Mouse (Mus musculus) heart, adult 8-10 months (tissue): Measurements from ENCODE around the gene Acot3. TPM values are rescaled to one million over a fixed set of nuclear protein-coding genes. Genes with fewer than 3 reads are reported as not detected.
"Not testable (repeated sequence)": the region's sequence is repeated elsewhere in the genome, so short reads cannot be mapped to it uniquely, and the experiment has no call there.

ENCODE experiments used
- DNase-seq: peaks from one replicate; pipeline ENCODE4 v3.0.0; 2022; ENCODE audit warnings: low spot score
- total RNA-seq, 4 experiments: library from RNA; stranded (reverse); gene quantifications; 2 replicates each; pipeline ENCODE4 v1.2.4; 2022

The Acot3 gene
- total RNA-seq, 4 experiments from 2014 or later = 0.38 to 1.4 (median 0.95) TPM

- DNase-seq = no peak
Observed at GRCm38 (mm10) chr12:84042248-84042647, 9.7 kb upstream of the Acot3 start.

- DNase-seq = no peak
Observed at GRCm38 (mm10) chr12:84044045-84044444, 7.9 kb upstream of the Acot3 start.

GRCm38 (mm10) chr12:84046906-84047305 is 5.0 kb upstream of the Acot3 start:
- no peak for DNase-seq

- DNase-seq = not testable (repeated sequence)
Observed at GRCm38 (mm10) chr12:84050744-84051143, 1.2 kb upstream of the Acot3 start.

- DNase-seq = no peak
Observed at GRCm38 (mm10) chr12:84052609-84053008, 665 bp downstream of the Acot3 start.

- no peak for DNase-seq
Observed at GRCm38 (mm10) chr12:84053173-84053572, 1.2 kb downstream of the Acot3 start.

GRCm38 (mm10) chr12:84053679-84054391 is 1.9 kb downstream of the Acot3 start:
- DNase-seq = no peak

GRCm38 (mm10) chr12:84060946-84061345 is 9.0 kb downstream of the Acot3 start:
- peak; percentile 8 for DNase-seq

GRCm38 (mm10) chr12:84062336-84062735 is 10.4 kb downstream of the Acot3 start:
- DNase-seq = no peak

GRCm38 (mm10) chr12:84063228-84063627 is 11.3 kb downstream of the Acot3 start:
- no peak for DNase-seq

GRCm38 (mm10) chr12:84063833-84064232 is 11.9 kb downstream of the Acot3 start:
- DNase-seq = no peak

GRCm38 (mm10) chr12:84064621-84065020 is 12.7 kb downstream of the Acot3 start:
- DNase-seq = no peak

GRCm38 (mm10) chr12:84067752-84068151 is 15.8 kb downstream of the Acot3 start:
- DNase-seq = no peak

GRCm38 (mm10) chr12:84068296-84068695 is 16.4 kb downstream of the Acot3 start:
- DNase-seq = no peak

GRCm38 (mm10) chr12:84068986-84069385 is 17.0 kb downstream of the Acot3 start, which contains the start of gene Acot5:
Gene Acot5, plus strand, starts transcription at chr12:84069325.
- DNase-seq = no peak

- DNase-seq = peak; percentile 4
Observed at GRCm38 (mm10) chr12:84069582-84069981, 17.6 kb downstream of the Acot3 start.

GRCm38 (mm10) chr12:84071696-84072095 is 19.8 kb downstream of the Acot3 start:
- no peak for DNase-seq

- DNase-seq = no peak
Observed at GRCm38 (mm10) chr12:84077371-84077990, 25.5 kb downstream of the Acot3 start.

GRCm38 (mm10) chr12:84083842-84084241 is 31.9 kb downstream of the Acot3 start:
- DNase-seq = no peak

GRCm38 (mm10) chr12:84084581-84084980 is 32.6 kb downstream of the Acot3 start:
- no peak for DNase-seq

GRCm38 (mm10) chr12:84094666-84095065 is 42.7 kb downstream of the Acot3 start:
- DNase-seq = not testable (repeated sequence)

GRCm38 (mm10) chr12:84099605-84100004 is 47.7 kb downstream of the Acot3 start:
- DNase-seq = no peak

GRCm38 (mm10) chr12:84100071-84100470 is 48.1 kb downstream of the Acot3 start:
- DNase-seq = no peak
